Mouse (Mus musculus) right cerebral cortex, postnatal 36 days (tissue): Measurements from ENCODE around the gene Kcnn1.

Experiments
- DNase-seq, 2 experiments: peaks; one replicate each; pipeline ENCODE4 v3.0.0; 2022; ENCODE audit warnings: low spot score in 2 of 2, mixed read lengths in 1 of 2

Kcnn1 gene

GRCm38 (mm10) chr8:70893656-70894384, 30.8 kb upstream of the Kcnn1 start:
- DNase-seq: no peak

GRCm38 (mm10) chr8:70892896-70893655, 30.0 kb upstream of the Kcnn1 start:
- no peak for DNase-seq

- no peak for DNase-seq
These were observed 29.2 kb upstream of the Kcnn1 start, which contains the start of gene Slc5a5 for GRCm38 (mm10) chr8:70892022-70892895. TSS of gene Slc5a5 (minus strand) at chr8:70892757.

DNA sequence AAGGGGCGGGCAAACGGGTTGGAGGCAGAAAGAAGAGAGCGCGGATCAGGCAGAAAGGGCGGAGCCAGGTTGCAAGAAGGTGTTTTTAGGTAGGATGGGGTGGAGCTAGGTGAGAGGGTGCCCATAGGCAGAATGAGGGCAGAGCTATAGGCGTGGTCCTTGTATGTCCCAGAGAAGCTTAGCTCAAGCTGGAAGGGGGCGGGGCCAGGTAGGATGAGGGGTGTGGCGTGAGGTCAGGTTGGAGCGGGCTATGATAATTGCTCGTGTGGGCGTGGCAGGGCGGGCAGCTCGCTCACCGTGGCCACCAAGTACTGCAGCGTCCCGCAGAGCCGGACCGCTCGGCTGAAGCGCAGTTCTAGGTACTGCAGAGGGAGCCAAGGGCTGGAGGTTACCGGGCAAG, 28.3 kb upstream of the Kcnn1 start:
- DNase-seq: no peak

DNA sequence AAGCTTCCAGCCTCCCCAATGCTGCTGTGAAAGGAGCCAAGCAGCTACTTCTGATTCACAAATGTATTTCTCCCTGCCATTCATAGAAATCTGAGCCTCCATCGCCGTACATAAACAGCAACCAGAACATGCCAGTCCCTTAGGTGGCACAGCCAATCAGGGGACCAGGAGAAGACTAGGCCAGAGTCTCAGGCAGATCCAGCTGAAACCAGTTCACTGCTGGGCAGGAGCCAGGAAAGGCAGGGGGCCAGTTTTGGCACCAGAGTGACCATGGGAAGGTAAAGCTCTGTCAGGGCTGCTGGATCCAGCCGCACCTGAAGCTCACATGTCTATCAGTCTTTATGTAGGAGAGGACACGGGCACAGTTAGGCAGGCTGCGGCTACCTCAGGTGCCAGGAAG, 27.6 kb upstream of the Kcnn1 start:
- DNase-seq: no peak

DNA sequence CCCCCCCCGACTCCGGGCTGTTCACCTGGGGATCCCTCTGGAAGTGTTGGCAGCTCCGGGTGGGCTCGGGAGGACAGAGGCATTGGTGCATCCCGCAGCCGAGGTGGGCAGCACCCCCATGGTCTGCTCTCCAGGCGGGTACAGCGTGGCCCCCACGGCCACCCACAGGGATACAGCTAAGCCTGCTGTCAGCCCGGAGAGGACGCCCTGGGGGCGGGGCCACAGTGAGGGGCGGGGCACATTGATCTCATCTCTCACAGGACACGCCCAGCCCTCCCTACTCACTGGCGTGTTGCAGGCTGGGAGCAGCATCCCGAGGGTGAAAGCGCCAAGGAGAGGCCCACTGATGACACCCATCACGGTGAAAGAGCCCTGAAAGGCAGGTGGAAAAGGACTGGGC, 24.6 kb upstream of the Kcnn1 start:
- DNase-seq: no peak

- no peak for DNase-seq
These were observed 22.6 kb upstream of the Kcnn1 start for GRCm38 (mm10) chr8:70885612-70886011.

GRCm38 (mm10) chr8:70884683-70885082, 21.6 kb upstream of the Kcnn1 start:
- DNase-seq: no peak

DNA sequence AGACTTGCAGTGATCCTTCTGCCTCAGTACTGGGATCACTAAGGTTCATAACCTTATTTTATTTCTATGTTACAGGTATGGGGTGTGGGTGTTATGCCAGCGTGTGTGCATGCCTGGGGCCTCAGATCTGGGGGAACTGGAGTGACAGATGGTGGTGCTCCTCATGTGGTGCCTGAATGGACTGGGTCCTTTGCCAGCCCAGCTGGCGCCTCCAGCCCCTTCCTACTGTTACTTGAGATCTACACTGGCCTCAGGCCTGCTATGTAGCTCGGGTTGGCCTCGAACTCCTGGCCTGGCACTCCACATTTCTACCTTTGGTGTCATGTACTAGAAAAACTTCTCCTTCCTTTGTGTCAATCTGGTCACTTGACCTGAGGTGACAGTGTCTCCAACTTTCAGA, 21.1 kb upstream of the Kcnn1 start:
- no peak for DNase-seq

DNA sequence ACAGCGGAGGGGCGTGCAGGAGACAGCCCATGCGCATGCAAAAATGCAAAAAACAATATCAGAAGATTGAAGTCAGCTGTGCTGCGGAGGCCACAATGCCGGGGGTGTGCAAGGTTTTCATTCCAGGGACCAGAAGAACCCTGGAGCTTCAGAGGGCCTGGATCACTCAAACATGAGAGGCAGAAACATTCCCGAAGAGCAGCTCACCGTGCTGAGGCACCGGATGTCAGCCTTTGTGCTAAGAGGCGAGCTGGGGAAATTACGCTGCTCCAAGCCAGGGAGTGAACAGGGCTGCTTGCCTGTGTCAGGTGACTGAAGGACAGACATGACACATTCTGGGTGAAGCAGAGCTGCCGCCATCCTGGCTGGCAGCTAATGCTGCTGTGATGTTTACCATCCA, 17.5 kb upstream of the Kcnn1 start:
- no peak for DNase-seq

DNA sequence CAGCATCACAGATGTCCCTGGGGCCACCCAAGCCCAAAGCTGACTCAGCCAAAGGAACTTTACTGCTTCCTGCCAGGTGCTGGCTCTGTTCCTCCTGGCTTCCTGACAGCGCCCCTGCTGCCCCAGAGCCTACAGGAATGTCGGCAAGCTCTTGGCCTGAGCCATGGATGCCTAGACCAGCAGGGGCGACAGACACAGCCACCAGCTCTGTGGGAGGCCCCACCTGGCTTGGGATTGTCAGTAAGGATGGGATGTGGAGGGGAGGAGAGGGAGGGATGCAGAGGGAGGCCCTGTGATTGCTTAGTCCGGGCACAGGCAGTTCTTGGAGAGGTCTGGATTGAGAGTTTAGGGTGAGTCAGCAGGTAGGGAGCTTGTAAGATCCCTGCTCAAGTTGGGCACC, 17.1 kb upstream of the Kcnn1 start:
- DNase-seq: no peak

GRCm38 (mm10) chr8:70879500-70879899, 16.4 kb upstream of the Kcnn1 start:
- DNase-seq: no peak

GRCm38 (mm10) chr8:70878178-70878577, 15.1 kb upstream of the Kcnn1 start:
- no peak for DNase-seq

GRCm38 (mm10) chr8:70876382-70876781, 13.3 kb upstream of the Kcnn1 start:
- DNase-seq: no peak

DNA sequence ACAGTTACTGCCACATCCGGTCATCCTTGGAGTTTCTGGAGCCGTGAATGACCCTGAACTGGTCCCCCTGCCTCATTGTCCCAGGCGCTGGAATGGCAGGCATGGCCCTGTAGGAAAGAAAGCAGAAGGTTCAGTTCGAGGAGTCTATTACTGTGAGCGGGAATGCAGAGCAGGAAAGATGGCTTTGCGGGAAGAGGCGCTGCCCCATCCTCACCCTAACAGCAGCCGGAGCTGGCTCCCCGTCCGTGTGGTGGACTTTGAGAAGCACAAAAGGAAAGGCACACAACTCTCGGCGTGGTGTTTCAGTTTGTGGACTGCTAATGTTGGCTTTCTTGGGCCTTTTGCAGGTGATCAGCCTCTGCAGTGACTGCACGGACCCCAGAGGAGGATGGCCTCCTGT, 11.4 kb upstream of the Kcnn1 start:
- DNase-seq: no peak

- DNase-seq: peak; percentile 91
These were observed 10.4 kb upstream of the Kcnn1 start, which contains the start of gene Ccdc124 for GRCm38 (mm10) chr8:70873364-70873985. TSS of gene Ccdc124 (minus strand) at chr8:70873935.

GRCm38 (mm10) chr8:70872643-70873363, 9.7 kb upstream of the Kcnn1 start:
- DNase-seq: no peak

GRCm38 (mm10) chr8:70871195-70871807, 8.2 kb upstream of the Kcnn1 start:
- DNase-seq: no peak

- DNase-seq: peak; percentile 70 to 73
These were observed 6.6 kb upstream of the Kcnn1 start for GRCm38 (mm10) chr8:70869601-70870041.

- DNase-seq: no peak
These were observed 6.1 kb upstream of the Kcnn1 start for GRCm38 (mm10) chr8:70869199-70869571.
